Mouse (Mus musculus): ENCODE data around the gene Eif2b3. TPM values are rescaled to one million over a fixed set of nuclear protein-coding genes. Genes with fewer than 3 reads are reported as not detected.

Gene Eif2b3
- polyA plus RNA-seq, 1 experiment from 2014 or later, result 16.1 TPM

GRCm38 (mm10) chr4:117002543-117003521 lies 16.4 kb upstream of the Eif2b3 start:
- WGBS, result 57% methylated on average over 38 of the region's 38 CpGs
- no peak overlapping the region for H3K4me3 ChIP-seq (ENCODE audit: low read depth, low read length)
- ATAC-seq, result peak; percentile 61

DNA sequence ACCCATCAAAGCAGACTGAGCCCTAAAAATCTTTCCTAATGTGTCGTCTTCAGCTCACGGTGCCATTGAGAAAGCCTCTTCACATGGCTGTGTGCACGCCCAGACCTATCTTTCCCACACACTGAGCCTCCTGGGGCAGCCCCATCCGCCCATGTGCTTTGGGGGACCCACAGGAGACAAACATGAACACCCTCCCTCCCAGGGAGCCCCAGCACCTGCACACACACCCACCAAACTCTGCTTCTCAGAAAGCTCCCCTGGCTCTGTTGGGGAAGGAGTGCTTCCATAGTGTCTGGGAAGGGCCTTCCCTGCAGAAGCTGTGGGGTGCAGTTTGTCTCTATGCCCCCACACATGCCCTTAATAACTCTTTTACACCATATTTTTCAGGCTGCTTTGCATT lies 14.6 kb upstream of the Eif2b3 start:
- H3K4me3 ChIP-seq (ENCODE audit: low read depth, low read length), result no peak overlapping the region
- H3K9ac ChIP-seq (ENCODE audit: low read depth, low read length), result no peak overlapping the region
- WGBS, result 90% methylated on average over 4 of the region's 4 CpGs
- H3K36me3 ChIP-seq (ENCODE audit: control insufficient read depth, insufficient read depth), result peaks cover 50% of the 10 kb centered on the region
- TF ChIP-seq CTCF (IDR thresholded peaks at IDR 0.05; ENCODE audit: low read depth), result no peak
- no peak overlapping the region for H3K4me2 ChIP-seq (replicated peaks; ENCODE audit: low read depth)
- no peaks in the 10 kb centered on the region for H3K4me1 ChIP-seq (replicated peaks; ENCODE audit: control insufficient read depth, insufficient read depth, low read length)
- no peaks in the 10 kb centered on the region for H3K27me3 ChIP-seq (replicated peaks; ENCODE audit: control insufficient read depth, insufficient read depth, low read length)
- no peaks in the 10 kb centered on the region for H3K9me3 ChIP-seq (ENCODE audit: control insufficient read depth)
- H3K27ac ChIP-seq (ENCODE audit: low read depth, low read length), result no peak overlapping the region
- ATAC-seq, result no peak

More at GRCm38 (mm10) chr4:117002543-117003521, 16.4 kb upstream of the Eif2b3 start:
- Histone ChIP-seq H3K4me1 (replicated peaks; ENCODE audit: control insufficient read depth, insufficient read depth, low read length) (no peaks in the 10 kb centered on the region), H3K27ac (ENCODE audit: low read depth, low read length) (no peak overlapping the region), H3K9me3 (ENCODE audit: control insufficient read depth) (no peaks in the 10 kb centered on the region), H3K4me2 (replicated peaks; ENCODE audit: low read depth) (no peak overlapping the region), H3K27me3 (replicated peaks; ENCODE audit: control insufficient read depth, insufficient read depth, low read length) (no peaks in the 10 kb centered on the region), H3K9ac (ENCODE audit: low read depth, low read length) (no peak overlapping the region), H3K36me3 (ENCODE audit: control insufficient read depth, insufficient read depth) (peaks cover 67% of the 10 kb centered on the region)
- peak; percentile 90 for TF ChIP-seq CTCF (IDR thresholded peaks at IDR 0.05; ENCODE audit: low read depth)

- WGBS, result 72% methylated on average over 7 of the region's 7 CpGs
- Histone ChIP-seq H3K9me3 (ENCODE audit: control insufficient read depth) (no peaks in the 10 kb centered on the region), H3K4me2 (replicated peaks; ENCODE audit: low read depth) (no peak overlapping the region), H3K4me3 (ENCODE audit: low read depth, low read length) (no peak overlapping the region), H3K4me1 (replicated peaks; ENCODE audit: control insufficient read depth, insufficient read depth, low read length) (no peaks in the 10 kb centered on the region), H3K27me3 (replicated peaks; ENCODE audit: control insufficient read depth, insufficient read depth, low read length) (no peaks in the 10 kb centered on the region), H3K27ac (ENCODE audit: low read depth, low read length) (no peak overlapping the region), H3K36me3 (ENCODE audit: control insufficient read depth, insufficient read depth) (peaks cover 40% of the 10 kb centered on the region), H3K9ac (ENCODE audit: low read depth, low read length) (no peak overlapping the region)
- TF ChIP-seq CTCF (IDR thresholded peaks at IDR 0.05; ENCODE audit: low read depth), result peak; percentile 10; the same call in 1 of the 2 replicates
- no peak for ATAC-seq
These were observed 13.4 kb upstream of the Eif2b3 start for GRCm38 (mm10) chr4:117005611-117006400.

DNA sequence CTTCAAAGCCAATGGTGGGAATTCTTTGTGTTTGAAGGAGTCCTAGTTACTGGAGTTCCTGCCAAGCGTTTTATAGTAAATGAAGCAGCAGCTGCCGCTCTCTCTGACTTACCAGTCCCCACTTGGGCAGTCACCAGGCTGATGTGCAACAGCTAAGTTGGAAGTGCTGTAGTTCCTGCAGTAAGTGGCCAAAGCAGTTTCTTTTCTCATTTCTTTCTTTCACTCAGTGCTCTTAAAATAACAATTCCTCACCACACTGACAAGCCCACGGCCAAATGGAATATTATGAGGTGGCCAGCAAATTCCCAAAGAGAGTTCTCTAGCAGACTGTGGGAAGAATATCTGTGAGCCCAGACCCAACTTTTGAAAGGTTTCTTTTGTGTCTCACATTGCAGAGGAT lies 12.1 kb upstream of the Eif2b3 start:
- Histone ChIP-seq H3K4me2 (replicated peaks; ENCODE audit: low read depth) (no peak overlapping the region), H3K9me3 (ENCODE audit: control insufficient read depth) (no peaks in the 10 kb centered on the region), H3K27me3 (replicated peaks; ENCODE audit: control insufficient read depth, insufficient read depth, low read length) (no peaks in the 10 kb centered on the region), H3K27ac (ENCODE audit: low read depth, low read length) (no peak overlapping the region), H3K9ac (ENCODE audit: low read depth, low read length) (no peak overlapping the region), H3K4me1 (replicated peaks; ENCODE audit: control insufficient read depth, insufficient read depth, low read length) (no peaks in the 10 kb centered on the region), H3K36me3 (ENCODE audit: control insufficient read depth, insufficient read depth) (peaks cover 27% of the 10 kb centered on the region), H3K4me3 (ENCODE audit: low read depth, low read length) (no peak overlapping the region)
- TF ChIP-seq CTCF (IDR thresholded peaks at IDR 0.05; ENCODE audit: low read depth), result no peak
- 70% methylated on average over 3 of the region's 3 CpGs for WGBS
- no peak for ATAC-seq

DNA sequence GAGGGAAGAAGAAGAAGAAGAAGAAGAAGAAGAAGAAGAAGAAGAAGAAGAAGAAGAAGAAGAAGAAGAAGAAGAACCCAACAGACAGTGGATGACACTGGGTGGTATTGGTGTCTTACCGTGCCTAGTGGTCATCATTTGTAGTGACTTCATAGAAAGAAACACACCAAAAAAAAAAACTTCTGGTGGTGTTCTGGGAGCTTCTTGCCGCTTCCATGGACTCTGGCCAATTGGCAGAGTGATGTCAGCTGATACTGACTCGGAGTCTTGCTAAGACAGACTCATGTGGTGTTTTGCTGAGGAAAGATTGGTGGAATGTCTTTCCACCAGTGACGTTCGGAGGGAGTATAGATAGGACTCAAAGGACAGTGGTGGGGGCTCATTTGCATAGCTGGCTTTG lies 9.0 kb upstream of the Eif2b3 start:
- ATAC-seq, result no peak
- H3K27ac ChIP-seq (ENCODE audit: low read depth, low read length), result no peak overlapping the region
- WGBS, result 79% methylated on average over 5 of the region's 5 CpGs
- H3K36me3 ChIP-seq (ENCODE audit: control insufficient read depth, insufficient read depth), result no peaks in the 10 kb centered on the region
- H3K9ac ChIP-seq (ENCODE audit: low read depth, low read length), result no peak overlapping the region
- H3K27me3 ChIP-seq (replicated peaks; ENCODE audit: control insufficient read depth, insufficient read depth, low read length), result no peaks in the 10 kb centered on the region
- H3K9me3 ChIP-seq (ENCODE audit: control insufficient read depth), result no peaks in the 10 kb centered on the region
- H3K4me1 ChIP-seq (replicated peaks; ENCODE audit: control insufficient read depth, insufficient read depth, low read length), result no peaks in the 10 kb centered on the region
- H3K4me3 ChIP-seq (ENCODE audit: low read depth, low read length), result no peak overlapping the region
- H3K4me2 ChIP-seq (replicated peaks; ENCODE audit: low read depth), result no peak overlapping the region
- TF ChIP-seq CTCF (IDR thresholded peaks at IDR 0.05; ENCODE audit: low read depth), result no peak

DNA sequence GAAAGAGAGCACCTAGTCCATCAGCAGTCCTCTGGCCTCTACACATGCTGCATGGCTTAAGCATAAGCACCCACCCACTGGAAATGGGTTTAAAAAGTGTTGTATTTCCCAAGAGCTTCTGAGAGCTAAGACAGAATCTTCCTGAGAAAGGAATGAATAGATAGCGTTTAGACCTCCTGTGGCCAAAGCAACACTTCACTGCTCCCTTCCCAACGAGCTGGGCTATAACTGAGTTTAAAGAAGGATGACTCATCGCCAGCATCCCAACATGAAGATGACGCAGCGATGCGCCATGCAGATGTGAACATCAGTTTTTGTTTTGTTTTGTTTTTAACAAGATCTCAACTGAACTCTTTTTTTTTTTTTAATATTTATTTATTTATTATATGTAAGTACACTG lies 5.6 kb upstream of the Eif2b3 start:
- Histone ChIP-seq H3K9ac (ENCODE audit: low read depth, low read length) (no peak overlapping the region), H3K27ac (ENCODE audit: low read depth, low read length) (no peak overlapping the region), H3K4me1 (replicated peaks; ENCODE audit: control insufficient read depth, insufficient read depth, low read length) (no peaks in the 10 kb centered on the region), H3K27me3 (replicated peaks; ENCODE audit: control insufficient read depth, insufficient read depth, low read length) (no peaks in the 10 kb centered on the region), H3K36me3 (ENCODE audit: control insufficient read depth, insufficient read depth) (no peaks in the 10 kb centered on the region), H3K4me2 (replicated peaks; ENCODE audit: low read depth) (no peak overlapping the region), H3K9me3 (ENCODE audit: control insufficient read depth) (no peaks in the 10 kb centered on the region), H3K4me3 (ENCODE audit: low read depth, low read length) (no peak overlapping the region)
- WGBS, result 79% methylated on average over 6 of the region's 6 CpGs
- no peak for TF ChIP-seq CTCF (IDR thresholded peaks at IDR 0.05; ENCODE audit: low read depth)
- ATAC-seq, result no peak

All from intestine, postnatal 0 days (tissue).